Mouse (Mus musculus): ENCODE data around the gene Tifa. TPM values are rescaled to one million over a fixed set of nuclear protein-coding genes. Genes with fewer than 3 reads are reported as not detected.

Gene Tifa
- total RNA-seq, 2 experiments from 2014 or later, result 1.1 to 2.9 TPM

DNA sequence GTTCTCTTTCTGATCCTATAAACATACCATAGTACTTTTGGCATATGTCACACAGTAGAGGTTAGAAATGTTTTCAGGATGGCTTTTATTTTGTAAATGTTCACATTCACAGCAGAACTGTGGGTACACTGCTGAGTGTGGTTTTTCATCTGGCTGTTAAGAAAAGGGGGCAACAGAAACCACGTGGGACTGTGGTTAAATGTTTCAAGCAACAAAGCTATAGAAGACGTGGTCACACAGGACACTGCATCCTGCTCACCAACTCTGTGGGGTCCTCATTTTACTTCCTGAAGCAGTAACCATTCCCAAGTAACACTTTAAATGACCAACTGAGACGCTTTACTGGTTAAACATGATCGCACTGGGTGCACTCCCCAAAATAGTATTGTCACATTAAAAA is 72.9 kb downstream of the Tifa start:
- no peak for DNase-seq (ENCODE audit: low spot score)

GRCm38 (mm10) chr3:127863571-127863970 is 74.0 kb downstream of the Tifa start:
- DNase-seq (ENCODE audit: low spot score), result no peak

- no peak for DNase-seq (ENCODE audit: low spot score)
Observed at GRCm38 (mm10) chr3:127864242-127864641, 74.6 kb downstream of the Tifa start.

GRCm38 (mm10) chr3:127868046-127868758 is 78.6 kb downstream of the Tifa start:
- DNase-seq (ENCODE audit: low spot score), result no peak

GRCm38 (mm10) chr3:127868880-127869279 is 79.3 kb downstream of the Tifa start:
- no peak for DNase-seq (ENCODE audit: low spot score)

DNA sequence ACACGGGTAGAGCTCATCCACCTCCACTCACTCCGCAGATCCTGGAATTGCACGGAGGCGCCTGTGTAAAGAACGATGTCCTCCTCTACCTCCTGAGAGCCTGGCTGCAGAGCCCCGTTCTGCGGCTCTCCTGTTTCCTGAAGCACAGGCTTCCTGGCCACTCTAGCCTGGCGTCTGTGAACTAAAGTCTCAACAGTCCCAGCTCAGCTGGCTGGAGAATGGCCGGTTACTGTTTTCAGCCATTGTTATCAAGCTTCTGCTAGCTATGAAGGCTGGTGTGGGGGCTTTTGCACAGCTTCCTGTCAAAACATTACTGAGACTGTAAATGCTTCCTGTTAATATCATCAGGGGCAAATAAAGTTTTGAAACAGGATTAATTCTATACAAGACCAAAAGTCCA is 82.0 kb downstream of the Tifa start:
- DNase-seq (ENCODE audit: low spot score), result no peak

GRCm38 (mm10) chr3:127874254-127874883 is 84.8 kb downstream of the Tifa start:
- DNase-seq (ENCODE audit: low spot score), result no peak

DNA sequence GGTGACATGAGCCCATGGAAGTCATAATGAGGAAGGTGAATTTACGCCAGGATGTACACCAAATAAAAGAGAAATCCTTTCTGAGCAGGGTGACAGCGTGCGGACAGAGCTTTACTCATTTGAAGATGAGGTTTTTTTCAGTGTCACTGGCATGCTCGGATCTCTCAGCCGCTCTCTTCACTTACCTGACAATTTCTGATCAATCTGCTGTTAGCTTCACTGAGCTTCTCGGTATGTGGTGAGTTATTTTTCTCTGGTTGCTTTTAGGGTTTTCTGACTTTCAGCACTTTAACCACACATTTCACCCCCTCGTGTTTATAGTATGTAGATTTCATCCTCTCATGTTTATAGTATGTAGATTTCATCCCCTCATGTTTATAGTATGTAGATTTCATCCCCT is 85.5 kb downstream of the Tifa start:
- no peak for DNase-seq (ENCODE audit: low spot score)

DNA sequence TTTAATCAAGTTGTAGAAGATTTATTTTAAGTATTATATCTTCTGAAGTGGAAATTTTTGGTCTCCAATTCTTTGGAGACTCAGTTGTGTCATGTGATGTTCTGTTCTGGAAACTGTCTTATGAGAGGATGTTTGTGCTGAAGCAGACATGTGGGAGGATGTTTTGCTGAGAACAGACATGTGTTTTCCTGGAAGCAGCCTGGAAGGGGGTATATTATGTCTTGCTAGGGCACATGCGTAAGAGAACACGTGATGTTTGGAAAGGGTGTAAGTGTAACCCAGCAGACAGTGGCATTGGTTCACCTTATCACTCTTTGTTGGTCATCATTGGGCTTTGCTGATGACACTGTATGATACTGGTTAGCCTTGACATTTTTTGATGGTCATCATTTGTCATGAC is 85.9 kb downstream of the Tifa start:
- DNase-seq (ENCODE audit: low spot score), result no peak

- DNase-seq (ENCODE audit: low spot score), result no peak
Observed at GRCm38 (mm10) chr3:127879968-127880367, 90.4 kb downstream of the Tifa start.

- DNase-seq (ENCODE audit: low spot score), result no peak
Observed at GRCm38 (mm10) chr3:127881684-127882083, 92.1 kb downstream of the Tifa start.

Other genes with a start within 250 kb of the Tifa start
- gene Larp7, start 236.5 kb upstream of the Tifa start, total RNA-seq (2021), result 10 to 100 TPM in 1 of 2 experiments, 1 to 10 TPM in 1; 8.2 to 12.7 TPM
- under 1 TPM; 0.82 to 0.88 TPM for gene Zgrf1, start 236.3 kb upstream of the Tifa start, total RNA-seq (2021)
- gene Neurog2, start 156.7 kb upstream of the Tifa start, total RNA-seq (2021), result not detected
- 1 to 10 TPM; 1.9 to 2.1 TPM for gene Alpk1, start 9.3 kb upstream of the Tifa start, total RNA-seq (2021)
- gene Ap1ar, start 47.7 kb downstream of the Tifa start, total RNA-seq (2021), result 10 to 100 TPM; 28.7 to 30.0 TPM
- gene Fam241a, start 106.5 kb downstream of the Tifa start, total RNA-seq (2021), result 1 to 10 TPM; 3.0 to 3.3 TPM

Data from gastrocnemius, adult 18-20 months (tissue).